Mouse (Mus musculus) layer of hippocampus, postnatal 14 days (tissue): ENCODE measurements around the gene Pla2g7. TPM values are rescaled to one million over a fixed set of nuclear protein-coding genes. Genes with fewer than 3 reads are reported as not detected.
"Not testable (repeated sequence)": the region's sequence is repeated elsewhere in the genome, so short reads cannot be mapped to it uniquely, and the experiment has no call there.

ENCODE experiments used
- DNase-seq, 2 experiments: peaks; one replicate each; pipeline ENCODE4 v3.0.0; 2021 to 2022; ENCODE audit warnings: low spot score in 2 of 2, mixed read lengths in 1 of 2
- long read RNA-seq, 2 experiments: library from polyadenylated mRNA; stranded (forward); transcript quantifications; one replicate each; pipeline ENCODE4 v2.0.0; 2021
- total RNA-seq, 2 experiments: library from RNA; stranded (reverse); gene quantifications; 2 replicates each; pipeline ENCODE4 v1.2.3; 2021

Gene Pla2g7
- 10 to 100 TPM; 90.7 to 93.7 TPM for total RNA-seq
- long read RNA-seq, experiment 1, transcript Pla2g7-201 (12 exons, 2,097 nt) = major isoform, 136 of 149 reads
- long read RNA-seq, experiment 1, partial matches to known transcripts = 3 of 149 reads
- long read RNA-seq, experiment 1, other reads (novel, unspliced or antisense) = 8 of 149 reads
- long read RNA-seq, experiment 2, transcript Pla2g7-201 (12 exons, 2,097 nt) = major isoform, 162 of 181 reads
- long read RNA-seq, experiment 2, partial matches to known transcripts = 7 of 181 reads
- long read RNA-seq, experiment 2, other reads (novel, unspliced or antisense) = 10 of 181 reads

GRCm38 (mm10) chr17:43567992-43568888, at the start of gene Pla2g7:
Gene Pla2g7, plus strand, starts transcription at chr17:43568098.
- DNase-seq = peak; percentile 39 to 60

DNA sequence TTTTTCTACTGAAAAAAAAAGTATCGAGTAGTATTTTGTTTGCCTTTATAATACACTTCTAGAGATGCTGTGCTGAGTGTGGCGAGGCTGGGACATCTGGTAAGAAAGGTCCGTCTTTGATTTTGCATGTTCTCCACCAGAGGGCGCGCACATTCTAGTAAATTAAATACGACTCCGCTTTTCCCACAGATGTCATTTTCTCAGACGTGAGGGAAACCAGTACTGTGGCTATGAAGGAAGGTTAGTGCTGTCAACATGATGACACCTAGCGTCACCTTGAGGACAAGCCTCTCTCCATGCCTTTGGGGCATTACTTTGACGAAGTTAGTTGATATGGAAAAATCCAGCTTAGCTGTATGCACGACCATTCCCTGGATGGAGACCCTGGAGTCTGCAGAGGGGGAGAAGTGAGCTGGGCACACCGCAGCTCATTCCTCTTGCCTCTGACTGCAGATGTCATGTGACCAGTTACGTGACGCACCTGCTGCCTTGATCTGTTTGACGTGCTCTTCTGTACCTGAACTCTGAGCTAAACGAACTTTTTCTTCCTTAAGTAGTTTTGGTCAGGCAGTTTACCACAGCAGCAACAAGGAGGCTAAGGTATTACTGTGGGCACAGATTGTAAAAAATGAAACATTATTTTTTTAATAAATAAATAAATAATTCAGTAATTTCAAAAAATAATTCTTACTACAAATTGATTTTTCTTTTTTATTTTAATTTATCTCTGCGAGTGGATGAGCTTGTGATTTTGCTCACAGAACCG, 49.1 kb upstream of the Pla2g7 start:
- DNase-seq = peak; percentile 58 to 85

DNA sequence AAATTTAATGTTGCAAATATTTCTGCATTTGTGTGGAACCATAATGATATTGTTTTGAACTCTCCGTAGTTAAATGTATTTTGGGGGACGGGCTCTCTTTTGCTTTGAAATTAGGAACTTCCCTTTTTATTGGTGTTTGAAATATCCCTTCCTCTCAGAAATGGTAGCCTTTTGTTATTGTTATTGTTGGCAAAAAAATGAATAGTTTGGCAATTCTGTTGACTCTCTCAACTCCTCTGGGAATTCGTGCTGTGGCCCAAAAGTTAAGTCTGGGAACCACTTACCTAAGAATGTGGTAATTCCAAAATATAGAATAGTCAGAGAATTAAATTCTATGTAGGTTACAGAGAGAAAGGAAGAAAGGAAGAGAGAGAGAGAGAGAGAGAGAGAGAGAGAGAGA, 47.7 kb upstream of the Pla2g7 start:
- no peak for DNase-seq

GRCm38 (mm10) chr17:43530507-43530906, 37.4 kb upstream of the Pla2g7 start:
- DNase-seq = peak; percentile 17 to 39

- DNase-seq = no peak
Measured at GRCm38 (mm10) chr17:43531192-43531591, 36.7 kb upstream of the Pla2g7 start.

DNA sequence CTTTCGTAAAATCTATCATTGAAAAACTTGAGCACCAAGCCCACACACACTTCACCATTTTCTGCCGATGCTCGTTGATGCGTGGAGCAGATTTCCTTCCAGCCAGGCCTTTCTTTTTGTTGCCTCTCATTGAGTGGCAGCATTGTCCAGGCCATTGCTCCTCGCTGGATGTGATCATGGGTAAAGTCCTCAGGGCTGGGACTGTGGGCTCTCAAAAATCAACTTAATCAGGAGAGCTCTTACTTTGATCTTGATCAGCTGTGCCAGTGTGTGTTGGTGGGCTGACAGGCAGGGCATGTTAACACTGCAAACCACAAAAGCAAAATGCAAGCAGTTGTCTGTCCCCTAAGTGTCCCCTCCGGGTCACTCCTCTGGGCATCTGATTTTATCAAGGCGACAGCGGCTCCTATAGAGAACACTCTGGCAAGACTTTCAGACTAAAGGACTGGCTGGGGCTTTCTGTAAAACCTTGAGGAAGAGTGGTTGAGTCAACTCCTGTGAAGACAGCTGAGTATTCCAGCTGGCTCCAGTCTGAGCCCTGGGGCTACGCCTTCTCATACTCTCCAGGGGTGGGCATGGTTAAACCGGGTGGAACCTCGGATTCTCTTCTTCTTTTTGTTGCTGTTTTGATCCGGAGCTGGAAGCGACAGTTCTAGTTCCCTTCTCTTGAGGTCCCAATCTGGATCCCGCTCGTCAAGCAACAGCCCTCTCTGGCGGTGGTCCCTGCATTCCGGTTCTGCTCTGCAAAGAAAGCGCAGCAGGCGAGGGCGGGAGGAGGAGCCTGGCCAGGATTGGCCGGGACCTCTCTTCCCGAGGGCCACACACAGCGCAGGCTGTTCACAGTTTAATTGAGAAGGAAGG, 33.3 kb upstream of the Pla2g7 start:
- DNase-seq = peak; percentile 25 to 28

- not testable (repeated sequence) for DNase-seq
Measured at GRCm38 (mm10) chr17:43536841-43537240, 31.1 kb upstream of the Pla2g7 start.

- DNase-seq = no peak
Measured at GRCm38 (mm10) chr17:43538767-43539166, 29.1 kb upstream of the Pla2g7 start.

- no peak for DNase-seq
Measured at GRCm38 (mm10) chr17:43543539-43543938, 24.4 kb upstream of the Pla2g7 start, which contains the start of gene Ankrd66. Gene Ankrd66, minus strand, starts transcription at chr17:43543639.

- DNase-seq = no peak
Measured at GRCm38 (mm10) chr17:43544040-43544439, 23.9 kb upstream of the Pla2g7 start.

- no peak for DNase-seq
Measured at GRCm38 (mm10) chr17:43551122-43551630, 16.7 kb upstream of the Pla2g7 start.

DNA sequence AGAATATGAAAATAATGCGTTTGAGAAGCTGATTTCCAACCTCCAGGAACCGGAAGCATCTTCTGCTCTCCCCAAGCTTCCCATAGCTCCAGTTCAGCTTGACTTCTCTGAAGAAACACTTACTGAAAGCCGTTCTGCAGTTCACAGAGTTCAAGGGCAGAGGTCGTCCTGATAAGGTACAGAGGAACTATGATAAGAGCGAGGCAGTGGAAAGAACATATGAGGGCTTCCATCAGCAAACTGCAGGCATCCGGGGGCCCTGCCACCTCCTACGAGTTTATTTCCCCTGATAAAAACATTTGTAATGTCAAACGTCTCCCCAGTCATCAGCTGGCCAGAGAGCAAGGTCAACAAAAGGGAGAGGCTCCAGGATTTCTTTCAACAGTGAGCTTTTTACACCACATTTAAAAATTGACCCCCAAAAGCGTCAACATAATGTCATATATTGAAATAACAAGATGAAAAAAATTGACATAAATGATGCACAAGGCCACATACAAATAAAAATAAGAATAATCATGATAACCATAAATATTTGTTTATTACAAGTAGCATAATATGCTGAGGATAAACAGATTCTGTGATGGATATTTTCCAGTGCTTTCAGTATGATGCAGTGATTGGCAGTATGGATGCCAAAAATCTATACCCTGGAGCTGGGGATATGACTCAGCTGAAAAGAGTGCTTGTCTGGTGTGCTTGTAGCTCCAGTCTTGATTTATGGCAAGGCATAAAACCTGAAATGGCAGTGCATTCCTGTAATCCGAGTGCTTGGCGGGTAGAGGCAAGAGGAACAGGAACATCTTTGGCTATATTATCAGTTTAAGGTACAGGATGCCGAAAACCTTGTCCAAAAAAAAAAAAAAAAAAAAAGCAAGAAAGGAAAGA, 13.1 kb upstream of the Pla2g7 start:
- DNase-seq = no peak

DNA sequence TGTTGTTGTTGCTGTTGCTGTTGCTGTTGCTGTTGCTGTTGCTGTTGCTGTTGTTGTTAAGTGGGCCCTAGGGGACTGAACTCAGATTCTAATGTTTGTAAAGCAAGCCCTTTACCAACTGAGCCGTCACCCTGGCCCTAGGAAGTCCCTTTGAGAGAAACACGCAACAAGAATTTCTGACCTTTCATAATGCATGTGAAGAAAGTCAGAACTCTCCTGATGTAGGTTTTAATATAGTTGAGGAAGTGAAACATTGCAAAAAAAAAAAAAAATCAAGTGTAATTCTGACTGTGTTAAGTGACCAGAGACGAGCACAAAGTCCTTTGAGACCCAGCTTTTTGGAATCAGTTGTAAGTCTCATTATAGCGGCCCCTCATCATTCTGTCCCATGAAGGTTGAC, 10.8 kb upstream of the Pla2g7 start:
- DNase-seq = no peak

DNA sequence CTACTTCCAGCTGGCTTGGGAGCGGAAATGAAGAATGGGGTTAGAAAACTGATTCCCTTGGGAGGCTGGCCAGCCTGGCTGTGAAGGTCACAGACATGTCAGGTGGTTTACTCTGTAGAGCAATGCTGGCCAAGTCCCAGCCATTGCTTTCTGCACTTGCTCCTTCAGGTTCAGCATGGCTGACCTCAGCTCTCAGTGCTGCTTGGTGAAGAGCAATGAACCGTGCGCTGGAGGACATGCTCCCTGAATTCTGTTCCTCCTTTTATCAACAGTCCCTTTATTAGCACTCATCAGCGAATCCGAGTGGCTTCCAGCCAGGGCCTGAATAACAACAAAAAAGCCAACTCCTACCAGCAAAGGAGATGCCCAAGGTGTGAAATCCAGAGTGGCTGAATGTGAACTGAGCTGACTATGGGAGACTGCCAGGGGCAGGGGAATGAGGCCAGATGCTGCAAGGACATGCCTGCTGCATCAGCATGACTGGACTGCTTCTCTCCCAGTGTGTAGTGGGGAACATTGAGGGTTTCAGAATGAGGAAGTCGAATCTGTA, 10.3 kb upstream of the Pla2g7 start:
- peak; percentile 55 to 77 for DNase-seq

DNA sequence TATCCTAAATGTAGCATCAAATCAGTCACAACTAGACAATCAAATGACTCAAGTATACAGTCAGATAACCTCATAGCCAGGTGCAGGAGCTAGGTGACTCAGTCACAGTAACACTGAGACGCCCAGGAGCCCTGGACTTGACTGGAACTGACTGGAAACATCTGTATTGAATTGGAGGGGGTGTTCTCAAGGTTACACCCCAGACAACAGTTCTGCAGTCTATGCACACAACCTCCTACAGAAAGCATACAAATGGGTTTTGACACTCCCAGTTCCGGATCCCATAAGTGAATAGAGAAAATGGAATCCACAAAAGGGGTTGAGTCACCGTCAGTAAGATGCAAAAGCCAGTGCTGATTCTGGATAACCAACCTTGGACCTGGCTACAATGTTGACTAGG, 9.2 kb upstream of the Pla2g7 start:
- DNase-seq = no peak

GRCm38 (mm10) chr17:43563192-43563987, 4.5 kb upstream of the Pla2g7 start:
- no peak for DNase-seq

- no peak for DNase-seq
Measured at GRCm38 (mm10) chr17:43567593-43567991, 306 bp upstream of the Pla2g7 start.

DNA sequence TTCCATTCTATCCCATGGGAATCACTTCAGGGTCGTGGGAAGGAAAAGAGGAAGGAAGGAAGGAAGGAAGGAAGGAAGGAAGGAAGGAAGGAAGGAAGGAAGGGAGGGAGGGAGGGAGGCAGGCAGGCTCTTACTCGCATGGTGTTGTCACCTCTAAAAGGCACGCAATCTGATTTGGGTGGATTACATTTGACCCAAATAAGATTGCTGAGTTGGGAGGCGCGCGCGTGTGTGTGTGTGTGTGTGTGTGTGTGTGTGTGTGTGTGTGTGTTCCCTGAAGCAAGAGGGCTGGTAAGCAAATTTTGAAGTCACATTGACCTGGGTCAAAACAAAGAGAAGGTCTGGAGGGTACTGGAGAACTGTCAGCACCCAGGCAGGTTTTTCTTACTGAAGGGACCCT, 1.4 kb downstream of the Pla2g7 start:
- no peak for DNase-seq
